Mouse (Mus musculus) small intestine, adult 2 months (tissue): ENCODE results near the gene Eftud2. TPM values are rescaled to one million over a fixed set of nuclear protein-coding genes. Genes with fewer than 3 reads are reported as not detected.

Experiments
- H3K27ac ChIP-seq: fragments of 200-500 bp; 2 replicates; pipeline ENCODE4 v1.5.1; 2012; ENCODE audit warnings: low read depth, low read length, control low read depth, inconsistent platforms; ENCODE audit not compliant: insufficient read depth
- H3K27me3 ChIP-seq: fragments of 200-500 bp; 2 replicates; pipeline ENCODE4 v1.6.1; 2012; ENCODE audit warnings: mild to moderate bottlenecking, moderate library complexity, low read length, inconsistent platforms; ENCODE audit not compliant: control insufficient read depth, insufficient read depth
- H3K36me3 ChIP-seq: fragments of 200-500 bp; 2 replicates; pipeline ENCODE4 v1.6.1; 2012; ENCODE audit warnings: mild to moderate bottlenecking, low read length, control low read depth, inconsistent platforms; ENCODE audit not compliant: control insufficient read depth, insufficient read depth
- H3K4me1 ChIP-seq: fragments of 200-500 bp; 2 replicates; pipeline ENCODE4 v1.6.1; 2012; ENCODE audit warnings: low read length, inconsistent platforms, mixed read lengths; ENCODE audit not compliant: control insufficient read depth, insufficient read depth, insufficient read length
- H3K4me3 ChIP-seq: fragments of 200-500 bp; 2 replicates; pipeline ENCODE4 v1.5.1; 2012; ENCODE audit warnings: low read depth, mild to moderate bottlenecking, control low read depth, inconsistent platforms, low read length, moderate library complexity
- CTCF ChIP-seq: fragments of 200-500 bp; IDR thresholded peaks from 2 replicates; pipeline ENCODE4 v1.5.1; 2012; ENCODE audit warnings: low read depth, mild to moderate bottlenecking, control low read depth, inconsistent platforms, low read length, moderate library complexity, mixed read lengths; ENCODE audit not compliant: insufficient replicate concordance, insufficient read length; ENCODE audit errors: extremely low read depth
- POLR2A ChIP-seq: fragments of 200-500 bp; IDR thresholded peaks from 2 replicates; pipeline ENCODE4 v1.6.1; 2012; ENCODE audit warnings: low read depth, mild to moderate bottlenecking, control low read depth, inconsistent platforms, low read length, moderate library complexity
- WGBS: fragments of 180-500 bp; shearing (Covaris S2); methylation state at CpG from one replicate; pipeline ENCODE4 v1.1.7; 2018; 5-methylcytosine and 5-hydroxymethylcytosine counted together
- polyA plus RNA-seq: library from polyadenylated mRNA; depleted of rRNA; stranded (reverse); fragments of >200 nt; gene quantifications from 2 replicates; pipeline ENCODE4 v1.2.3, GENCODE M21; 2012

Eftud2 gene
- polyA plus RNA-seq, 1 experiment: 57.1 TPM

DNA sequence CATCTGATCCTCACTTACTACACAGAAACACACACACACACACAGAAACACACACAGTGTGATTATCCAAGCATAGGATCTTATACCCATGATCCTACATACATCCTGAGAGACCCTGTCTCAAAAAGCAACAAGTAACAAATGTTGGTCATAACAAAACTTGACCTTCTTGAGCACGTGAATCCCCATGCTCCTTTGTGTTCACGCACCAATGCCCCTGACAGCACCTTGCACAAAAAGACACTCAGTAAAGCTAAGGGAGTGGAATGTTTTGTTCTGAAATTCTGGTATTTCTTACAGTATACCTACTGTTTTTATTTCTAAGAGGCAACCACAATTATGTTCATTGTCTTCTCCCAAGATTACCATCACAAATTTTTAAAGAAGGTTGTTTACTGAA is 1.2 kb downstream of the Eftud2 start:
- Histone ChIP-seq H3K4me1 (peaks cover 6% of the 10 kb centered on the region; the same call in 1 of the 2 replicates), H3K27ac (no peak overlapping the region), H3K27me3 (no peaks in the 10 kb centered on the region), H3K36me3 (peaks cover 16% of the 10 kb centered on the region), H3K4me3 (no peak overlapping the region)
- WGBS: 86% methylated on average over 2 of the region's 2 CpGs
- TF ChIP-seq CTCF (no peak), POLR2A (no peak)

DNA sequence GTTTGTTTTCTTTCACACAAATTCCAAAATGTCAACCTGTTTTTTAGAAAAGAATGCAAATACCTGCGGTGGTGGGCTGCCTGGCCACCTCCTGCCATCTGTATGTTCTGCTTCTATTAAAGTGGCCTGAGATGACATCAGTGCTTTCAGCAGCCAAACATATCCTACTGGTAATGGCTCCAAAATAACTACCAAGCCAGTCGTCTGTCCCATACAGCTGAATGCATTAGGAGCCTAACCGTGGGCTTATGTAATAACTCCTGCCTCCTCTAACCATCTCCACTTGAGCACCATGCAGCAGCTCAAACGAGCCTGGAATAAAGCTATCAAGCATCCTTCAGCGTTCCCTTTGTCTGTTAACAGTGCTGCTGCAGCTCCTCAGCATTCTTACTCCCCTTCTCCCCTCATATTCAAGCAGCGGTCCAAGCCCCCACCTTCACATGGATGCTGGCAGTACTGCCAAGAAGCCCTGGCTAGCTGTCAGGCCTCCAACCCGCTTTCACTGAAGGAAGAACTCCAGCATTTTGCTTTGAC is 5.9 kb downstream of the Eftud2 start:
- H3K36me3 ChIP-seq: peaks cover 34% of the 10 kb centered on the region
- no peak overlapping the region for H3K4me3 ChIP-seq
- no peak for TF ChIP-seq POLR2A
- no peak for TF ChIP-seq CTCF
- no peak overlapping the region for H3K27ac ChIP-seq
- no peaks in the 10 kb centered on the region for H3K27me3 ChIP-seq
- WGBS: 90% methylated on average over 7 of the region's 7 CpGs
- peaks cover under 1% of the 10 kb centered on the region; the same call in 1 of the 2 replicates for H3K4me1 ChIP-seq

DNA sequence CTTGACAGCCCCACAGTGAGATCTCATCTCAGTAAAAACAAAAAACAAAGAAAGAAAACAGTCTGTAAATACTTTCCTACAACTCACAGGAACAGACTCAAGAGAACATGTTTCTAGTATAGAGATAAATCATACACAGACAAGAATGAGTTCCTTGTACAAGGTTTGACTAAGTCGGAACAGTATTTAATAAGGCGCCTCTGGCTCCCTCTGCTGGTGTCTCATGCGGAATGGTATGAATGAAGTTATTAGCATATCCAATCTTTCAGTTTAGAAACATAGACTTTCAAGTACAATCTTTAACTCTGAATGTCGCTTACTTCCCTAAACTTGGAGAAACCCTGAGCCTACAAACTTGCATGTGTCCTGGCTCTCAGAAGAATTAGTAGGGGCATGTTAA is 16.5 kb downstream of the Eftud2 start:
- H3K27ac ChIP-seq: no peak overlapping the region
- 21% methylated on average over 4 of the region's 4 CpGs for WGBS
- H3K4me3 ChIP-seq: no peak overlapping the region
- peaks cover 50% of the 10 kb centered on the region for H3K36me3 ChIP-seq
- TF ChIP-seq POLR2A: no peak
- TF ChIP-seq CTCF: no peak
- H3K4me1 ChIP-seq: no peaks in the 10 kb centered on the region
- no peaks in the 10 kb centered on the region for H3K27me3 ChIP-seq

GRCm38 (mm10) chr11:102859933-102860332 is 20.9 kb downstream of the Eftud2 start:
- WGBS: 93% methylated on average over 8 of the region's 8 CpGs
- Histone ChIP-seq H3K27me3 (no peaks in the 10 kb centered on the region), H3K4me1 (no peaks in the 10 kb centered on the region), H3K4me3 (no peak overlapping the region), H3K27ac (no peak overlapping the region), H3K36me3 (peaks cover 46% of the 10 kb centered on the region)
- TF ChIP-seq CTCF (no peak), POLR2A (no peak)

- Histone ChIP-seq H3K27ac (no peak overlapping the region), H3K36me3 (peaks cover 53% of the 10 kb centered on the region), H3K4me3 (no peak overlapping the region), H3K27me3 (no peaks in the 10 kb centered on the region), H3K4me1 (no peaks in the 10 kb centered on the region)
- TF ChIP-seq CTCF: no peak
- no peak for TF ChIP-seq POLR2A
- WGBS: 96% methylated on average over 11 of the region's 11 CpGs
Measured at GRCm38 (mm10) chr11:102858951-102859350, 21.8 kb downstream of the Eftud2 start.

- H3K27ac ChIP-seq: no peak overlapping the region
- H3K4me1 ChIP-seq: no peaks in the 10 kb centered on the region
- TF ChIP-seq POLR2A (no peak), CTCF (no peak)
- 92% methylated on average over 6 of the region's 6 CpGs for WGBS
- no peaks in the 10 kb centered on the region for H3K27me3 ChIP-seq
- peaks cover 46% of the 10 kb centered on the region for H3K36me3 ChIP-seq
- no peak overlapping the region for H3K4me3 ChIP-seq
Measured at GRCm38 (mm10) chr11:102855941-102856340, 24.8 kb downstream of the Eftud2 start.

DNA sequence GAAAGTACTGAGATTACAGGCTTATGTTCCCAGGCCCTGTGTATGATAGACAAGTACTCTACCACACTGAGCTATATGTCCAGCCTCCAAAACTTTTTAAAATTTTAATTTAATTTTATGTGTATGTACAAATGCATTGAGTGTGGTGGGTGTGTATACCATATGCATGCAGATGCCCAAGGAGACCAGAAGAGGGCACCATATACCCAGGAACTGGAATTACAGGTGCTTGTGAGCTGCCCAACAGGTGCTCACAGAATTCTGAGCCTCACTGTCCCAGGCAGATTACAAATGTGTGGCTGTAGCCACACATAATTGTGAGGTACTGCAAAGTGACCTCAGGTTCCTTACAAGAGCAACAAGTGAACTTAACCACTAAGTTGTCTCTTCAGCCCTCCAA is 27.0 kb downstream of the Eftud2 start:
- Histone ChIP-seq H3K4me1 (no peaks in the 10 kb centered on the region), H3K27ac (no peak overlapping the region), H3K4me3 (no peak overlapping the region), H3K27me3 (no peaks in the 10 kb centered on the region), H3K36me3 (peaks cover 41% of the 10 kb centered on the region)
- peak; percentile 13; the same call in 1 of the 2 replicates for TF ChIP-seq CTCF
- TF ChIP-seq POLR2A: no peak

- Histone ChIP-seq H3K27me3 (no peaks in the 10 kb centered on the region), H3K36me3 (peaks cover 48% of the 10 kb centered on the region), H3K4me1 (no peaks in the 10 kb centered on the region), H3K4me3 (no peak overlapping the region), H3K27ac (no peak overlapping the region)
- WGBS: 71% methylated on average over 5 of the region's 5 CpGs
- TF ChIP-seq POLR2A (no peak), CTCF (peak; percentile 53; the same call in 1 of the 2 replicates)
Measured at GRCm38 (mm10) chr11:102851883-102852282, 28.9 kb downstream of the Eftud2 start.
